Mouse (Mus musculus) urinary bladder, adult 2 months (tissue): Measurements from ENCODE around the gene Trem2. TPM values are rescaled to one million over a fixed set of nuclear protein-coding genes. Genes with fewer than 3 reads are reported as not detected.
"Not testable (repeated sequence)": the region's sequence is repeated elsewhere in the genome, so short reads cannot be mapped to it uniquely, and the experiment has no call there.

Source experiments
- DNase-seq: peaks from one replicate; pipeline ENCODE4 v3.0.0; 2022; ENCODE audit warnings: low spot score
- polyA plus RNA-seq: library from polyadenylated mRNA; depleted of rRNA; stranded (reverse); fragments of >200 nt; gene quantifications from 2 replicates; pipeline ENCODE4 v1.2.3, GENCODE M21; 2012

Gene Trem2
- polyA plus RNA-seq, 1 experiment, result 8.8 TPM

DNA sequence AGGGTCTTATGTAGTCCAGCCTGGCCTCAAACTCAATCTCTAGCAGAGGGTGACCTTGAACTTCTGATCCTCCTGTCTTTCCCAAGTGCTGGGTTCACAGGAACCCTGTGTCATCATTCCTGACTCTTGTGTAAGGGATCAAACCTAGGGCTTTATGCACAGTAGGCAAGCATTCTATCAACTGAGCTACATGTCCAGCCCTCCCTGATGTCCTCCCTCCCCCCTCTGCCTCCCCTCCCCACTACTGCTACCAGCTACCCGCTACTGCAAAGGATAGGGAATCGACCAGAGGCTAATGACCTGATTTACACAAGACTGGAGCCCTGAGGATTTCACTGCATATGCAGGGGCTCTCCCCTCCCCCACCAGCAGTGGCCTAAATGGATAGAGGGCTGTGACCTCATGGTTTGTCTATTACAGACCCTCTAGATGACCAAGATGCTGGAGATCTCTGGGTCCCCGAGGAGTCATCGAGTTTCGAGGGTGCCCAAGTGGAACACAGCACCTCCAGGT, 4.5 kb downstream of the Trem2 start:
- DNase-seq, result no peak

DNA sequence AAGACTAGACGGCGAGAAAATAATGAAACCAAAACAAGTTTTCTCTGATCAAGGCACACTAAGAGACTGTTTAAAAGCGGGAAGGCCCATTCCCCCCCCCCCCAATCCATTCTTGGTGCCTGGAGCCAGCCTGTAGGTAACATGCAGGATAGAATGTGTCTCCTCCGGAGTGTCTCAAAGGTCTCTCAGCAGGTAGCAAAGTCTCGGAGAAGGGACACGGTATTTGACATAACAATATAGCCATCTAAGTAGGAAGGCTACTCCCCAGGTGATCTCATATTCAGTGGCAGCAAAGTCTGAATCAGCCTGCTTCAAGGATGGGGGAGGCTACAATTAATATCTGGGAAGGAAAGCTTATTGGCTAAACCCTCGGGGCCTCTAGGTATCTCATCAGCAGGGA, 6.8 kb downstream of the Trem2 start:
- not testable (repeated sequence) for DNase-seq

GRCm38 (mm10) chr17:48355822-48356221, 9.6 kb downstream of the Trem2 start:
- DNase-seq, result no peak

- no peak for DNase-seq
Observed at GRCm38 (mm10) chr17:48357892-48358291, 11.7 kb downstream of the Trem2 start.

- DNase-seq, result no peak
Observed at GRCm38 (mm10) chr17:48359616-48360015, 13.4 kb downstream of the Trem2 start, which contains the start of gene Treml1. Treml1 (plus strand) TSS chr17:48359916.

- no peak for DNase-seq
Observed at GRCm38 (mm10) chr17:48360462-48360861, 14.3 kb downstream of the Trem2 start.

DNA sequence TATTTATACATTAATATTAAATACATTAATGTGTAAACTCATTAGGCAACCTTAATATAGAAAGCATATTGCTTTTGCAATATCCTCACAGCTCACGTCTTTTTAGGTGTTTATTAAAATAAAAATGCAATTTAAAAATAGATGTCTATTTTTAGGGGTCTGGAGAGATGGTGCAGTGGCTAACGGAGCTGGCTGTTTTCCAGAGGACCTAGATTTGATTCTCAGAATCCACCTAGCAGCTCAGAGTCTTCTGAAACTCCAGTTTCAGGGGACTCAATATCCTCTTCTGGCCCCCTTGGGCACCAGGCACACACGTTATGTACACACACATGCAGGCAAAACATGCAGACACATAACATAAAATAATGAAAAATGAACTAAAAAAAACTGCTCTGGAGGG, 16.1 kb downstream of the Trem2 start:
- DNase-seq, result no peak

DNA sequence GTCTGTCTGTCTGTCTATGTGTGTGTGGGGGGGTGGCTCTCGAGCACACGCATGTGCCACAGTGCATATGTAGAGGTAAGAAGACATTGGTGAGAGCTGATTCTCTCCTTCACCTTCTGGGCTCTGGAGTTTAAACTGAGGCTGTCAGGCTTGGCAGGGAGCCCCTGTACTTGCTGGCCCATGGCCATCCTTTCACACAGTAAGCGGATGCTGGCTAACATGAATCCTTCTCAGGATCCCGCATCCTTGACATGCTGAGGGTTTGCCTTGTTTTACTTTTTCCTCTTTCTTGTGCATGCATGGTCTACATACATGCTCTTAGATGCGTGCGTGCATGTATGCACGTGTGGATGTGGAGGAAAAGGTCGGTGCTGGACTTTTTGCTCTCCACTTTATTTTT, 16.8 kb downstream of the Trem2 start:
- DNase-seq, result no peak

DNA sequence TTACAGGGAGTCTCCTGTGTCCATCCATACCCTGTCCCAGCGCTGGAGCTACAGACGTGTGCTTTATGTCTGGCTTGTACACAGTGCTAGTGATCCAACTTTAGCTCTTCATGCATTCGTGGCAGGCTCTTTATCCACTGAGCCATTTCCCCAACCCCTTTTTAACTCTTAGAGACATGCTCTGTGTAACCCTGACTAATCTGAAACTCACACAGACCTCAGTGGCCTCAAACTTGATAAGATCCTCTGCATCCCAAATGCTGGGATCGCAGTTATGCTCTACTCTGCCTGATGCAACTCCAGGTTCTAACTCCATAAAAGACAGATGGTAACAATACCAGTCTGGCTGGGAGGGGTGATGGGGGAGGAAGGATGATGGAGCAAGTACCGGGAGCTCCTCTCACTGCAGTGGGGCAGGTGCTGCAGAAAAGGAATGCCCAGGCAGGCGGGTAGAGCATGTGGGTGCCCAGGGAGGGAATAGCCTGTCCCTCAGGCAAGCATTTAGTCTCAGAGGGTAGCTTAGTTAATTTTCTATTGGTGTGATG, 17.3 kb downstream of the Trem2 start:
- DNase-seq, result no peak

GRCm38 (mm10) chr17:48365511-48366155, 19.4 kb downstream of the Trem2 start:
- no peak for DNase-seq

DNA sequence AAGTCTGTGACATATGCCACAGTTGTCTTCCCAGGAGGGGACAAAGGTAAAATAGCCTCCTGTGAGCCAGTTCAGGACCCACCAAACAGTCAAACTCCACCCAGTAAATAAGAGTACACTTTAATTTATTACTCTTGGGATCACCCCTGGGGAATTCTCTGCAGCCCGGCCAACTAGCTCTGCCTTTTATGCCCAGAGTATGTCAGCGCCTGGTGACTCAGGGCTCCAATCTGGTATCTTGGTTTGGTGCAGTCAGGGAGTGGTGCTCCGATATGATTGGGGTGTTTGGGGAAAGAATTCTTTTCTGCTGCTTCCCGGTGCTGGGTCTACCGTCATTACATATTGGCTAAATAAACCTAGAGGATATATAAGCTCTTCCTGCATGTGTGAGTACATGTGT, 20.6 kb downstream of the Trem2 start:
- DNase-seq, result no peak

- DNase-seq, result no peak
Observed at GRCm38 (mm10) chr17:48371621-48372020, 25.4 kb downstream of the Trem2 start.

- DNase-seq, result no peak
Observed at GRCm38 (mm10) chr17:48372987-48373386, 26.8 kb downstream of the Trem2 start.

DNA sequence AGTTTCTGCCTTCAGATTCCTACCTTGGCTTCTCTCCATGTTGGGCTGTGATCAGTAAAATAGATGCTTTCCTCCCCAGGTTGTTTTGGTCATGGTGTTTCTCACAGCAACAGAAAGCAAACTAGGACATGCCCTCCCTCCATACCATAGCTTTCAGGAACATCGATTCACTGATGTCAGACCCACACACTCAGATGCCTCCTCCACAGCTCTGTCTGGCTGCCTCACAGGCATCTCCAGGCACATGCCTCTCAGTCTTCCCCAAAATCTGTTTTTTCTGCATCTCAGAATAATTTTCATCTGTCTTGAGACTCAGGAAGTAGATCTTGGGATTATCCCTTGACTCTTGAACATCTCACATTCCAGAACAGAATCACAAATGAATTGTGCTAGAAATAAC, 29.9 kb downstream of the Trem2 start:
- DNase-seq, result no peak

DNA sequence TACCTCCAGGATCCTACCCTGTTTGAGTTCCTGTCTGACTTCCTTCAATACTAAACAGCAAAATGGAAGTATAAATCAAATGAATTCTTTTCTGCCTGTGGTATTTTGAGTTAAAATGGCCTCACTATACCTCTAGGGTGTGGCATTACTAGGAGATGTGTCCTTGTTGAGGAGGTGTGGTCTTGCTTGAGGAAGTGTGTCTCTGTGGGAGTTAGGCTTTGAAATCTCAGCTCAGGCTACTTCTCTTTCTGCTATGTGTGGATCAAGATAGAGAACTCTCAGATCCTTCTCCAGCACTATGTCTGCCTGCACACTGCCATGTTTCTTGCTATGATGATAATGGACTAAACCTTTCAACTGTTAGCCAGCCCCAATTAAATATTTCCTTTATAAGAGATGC, 32.8 kb downstream of the Trem2 start:
- DNase-seq, result no peak

DNA sequence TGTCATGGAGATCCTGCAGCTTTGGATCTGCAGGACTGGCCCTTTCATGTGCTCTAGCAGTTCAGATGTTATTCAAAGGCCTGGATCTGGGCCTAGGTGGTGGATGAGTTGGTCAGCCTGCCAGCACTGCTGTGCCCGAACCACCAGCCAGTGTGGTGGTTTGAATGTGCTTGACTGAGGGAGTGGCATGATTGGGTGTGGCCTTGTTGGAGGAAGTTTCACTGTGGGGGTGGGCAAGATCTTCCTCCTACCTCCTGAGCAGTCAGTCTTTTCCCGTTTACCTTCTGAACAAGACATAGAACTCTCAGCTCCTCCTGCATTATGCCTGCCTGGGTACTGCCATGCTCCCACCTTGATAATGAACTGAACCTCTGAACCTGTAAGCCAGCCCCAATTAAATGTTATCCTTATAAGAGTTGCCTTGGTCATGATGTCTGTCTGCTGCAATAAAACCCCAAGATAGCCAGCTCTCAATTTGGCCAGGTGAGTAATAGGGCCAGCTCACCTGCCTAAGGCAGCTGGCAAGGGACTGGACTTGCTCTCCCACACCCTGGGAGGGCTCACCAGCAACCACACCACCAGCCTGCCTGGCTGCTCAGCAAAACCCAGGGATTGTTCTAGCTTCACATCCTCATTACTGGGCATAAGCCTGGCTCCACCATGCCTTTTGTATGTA, 39.7 kb downstream of the Trem2 start:
- DNase-seq, result no peak

- DNase-seq, result no peak
Observed at GRCm38 (mm10) chr17:48388666-48389065, 42.5 kb downstream of the Trem2 start.

- DNase-seq, result no peak
Observed at GRCm38 (mm10) chr17:48389442-48389841, 43.2 kb downstream of the Trem2 start.

GRCm38 (mm10) chr17:48391446-48391845, 45.2 kb downstream of the Trem2 start:
- DNase-seq, result no peak

GRCm38 (mm10) chr17:48392616-48393015, 46.4 kb downstream of the Trem2 start:
- no peak for DNase-seq

DNA sequence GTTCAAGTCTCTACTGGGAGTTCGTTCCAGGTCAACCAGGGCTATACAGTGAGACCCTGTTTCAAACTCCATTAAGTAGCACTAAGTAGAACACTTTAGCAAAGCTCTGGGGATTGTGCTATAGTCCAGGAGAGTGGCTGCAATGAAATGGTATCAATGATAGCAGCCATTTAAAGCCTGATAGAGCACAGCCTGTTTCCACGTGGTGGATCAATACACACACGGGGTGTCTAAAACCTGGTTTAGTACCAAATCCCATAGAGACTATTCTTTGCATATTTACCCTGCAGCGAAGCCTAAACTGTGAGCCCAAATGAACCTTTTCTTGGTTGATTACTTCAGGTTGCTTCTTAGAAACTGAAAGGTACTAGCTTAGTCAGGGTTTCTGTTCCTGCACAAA, 55.5 kb downstream of the Trem2 start:
- DNase-seq, result no peak

- no peak for DNase-seq
Observed at GRCm38 (mm10) chr17:48402751-48403150, 56.5 kb downstream of the Trem2 start.
